In genomic region chr5:30553936-30554335, GRCm38 (mm10) we compare ENCODE assay signal across 23 mouse cellular contexts. TPM values are rescaled to one million over a fixed set of nuclear protein-coding genes. Genes with fewer than 3 reads are reported as not detected.
"Had no signal": no experiment of that assay in that cellular context is flagged by ENCODE, and none has a peak within 500 bp of the region (broad histone marks: within the 10 kb centered on the region; RNA-seq: fewer than 3 reads in every experiment).

No protein-coding gene starts in this region.

- DNase-seq: gastrocnemius, postnatal 14 days; gastrocnemius, postnatal 36 days; heart, adult 11 months; heart, adult 2 months; heart, postnatal 10 days; heart, postnatal 4 days; kidney, adult 18-20 months; kidney, adult 8-10 months; kidney, postnatal 10 days; kidney, postnatal 25 days; kidney, postnatal 4 days; layer of hippocampus, postnatal 36 days; left cerebral cortex, postnatal 4 days had no signal

RNA-seq across cellular contexts. Expression of gene Cib4, which starts 8.3 kb away (rescaled TPM):
- total RNA-seq: gastrocnemius, adult 18-20 months; gastrocnemius, adult 8-10 months; gastrocnemius, postnatal 14 days; gastrocnemius, postnatal 36 days; heart, adult 2 months; heart, postnatal 10 days; heart, postnatal 25 days; heart, postnatal 4 days; layer of hippocampus, adult 2 months; layer of hippocampus, postnatal 14 days; layer of hippocampus, postnatal 36 days; left cerebral cortex, adult 18-20 months; left cerebral cortex, adult 8-10 months; left cerebral cortex, postnatal 10 days; left cerebral cortex, postnatal 25 days; left cerebral cortex, postnatal 4 days; liver, adult 2 months had no signal
